In the genomic region with DNA sequence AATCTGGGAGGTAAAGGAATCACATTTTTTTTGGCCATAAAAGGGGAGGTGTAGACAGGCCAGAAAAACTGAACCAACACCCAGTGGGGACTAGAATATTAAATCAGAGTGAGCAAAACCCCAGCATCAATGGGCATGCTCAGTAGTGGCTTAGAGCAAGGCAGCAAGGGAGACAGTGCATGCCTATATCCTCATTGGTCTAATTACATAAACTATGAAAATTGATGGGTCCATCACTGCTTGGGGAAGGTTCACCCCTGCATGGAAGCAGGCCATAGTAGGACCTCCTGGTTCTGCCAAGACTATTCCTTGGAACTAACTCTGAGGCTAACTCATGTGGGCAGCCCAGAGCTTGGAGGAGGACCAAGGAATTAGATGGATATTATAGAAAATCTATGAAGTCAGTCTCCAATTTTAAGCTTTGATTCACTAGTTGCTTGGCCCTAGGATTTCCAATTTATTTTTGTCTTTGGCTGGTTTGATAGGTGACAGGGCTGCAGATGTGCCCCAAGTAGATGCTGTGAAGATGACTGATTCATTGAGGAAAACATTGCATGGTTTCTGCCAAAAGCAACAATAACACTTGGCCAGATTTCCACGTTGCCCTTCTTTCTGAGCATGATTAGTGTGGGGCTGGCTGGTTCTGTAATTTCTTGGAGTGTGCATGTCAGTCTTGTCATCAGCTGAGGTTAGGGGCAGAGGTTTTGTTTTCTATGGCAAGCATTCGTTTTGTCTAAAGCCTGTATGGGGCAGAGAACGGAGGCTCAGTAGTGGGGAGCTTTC, we compare ENCODE assay signal across 16 mouse cellular contexts.
"Had no signal": no experiment of that assay in that cellular context is flagged by ENCODE, and none has a peak within 500 bp of the region (broad histone marks: within the 10 kb centered on the region; RNA-seq: fewer than 3 reads in every experiment).

No protein-coding gene starts in this region.

- H3K36me3 ChIP-seq: kidney, embryonic 15.5 days; liver, embryonic 13.5 days; midbrain, embryonic 12.5 days; stomach, embryonic 15.5 days had no signal

- ATAC-seq: lung, postnatal 0 days; midbrain, embryonic 16.5 days had no signal

- H3K9me3 ChIP-seq: liver, embryonic 13.5 days; midbrain, embryonic 12.5 days; stomach, embryonic 15.5 days had no signal

- H3K4me2 ChIP-seq: kidney, embryonic 15.5 days; liver, embryonic 13.5 days; lung, embryonic 14.5 days; midbrain, embryonic 12.5 days; stomach, embryonic 15.5 days had no signal

- H3K9ac ChIP-seq: kidney, embryonic 15.5 days; liver, embryonic 13.5 days; lung, embryonic 14.5 days; midbrain, embryonic 12.5 days; stomach, embryonic 15.5 days had no signal

- H3K4me1 ChIP-seq: liver, embryonic 13.5 days; midbrain, embryonic 12.5 days; stomach, embryonic 15.5 days had no signal

- H3K4me3 ChIP-seq: kidney, embryonic 15.5 days; left cerebral cortex, adult 2 months; liver, embryonic 13.5 days; midbrain, embryonic 12.5 days; stomach, embryonic 15.5 days had no signal

- DNase-seq: kidney, postnatal 10 days; kidney, postnatal 36 days; layer of hippocampus, postnatal 36 days; liver, embryonic 13.5 days; right cerebral cortex, adult 18-20 months; right cerebral cortex, postnatal 14 days; right cerebral cortex, postnatal 4 days; thymus, postnatal 25 days had no signal

- H3K27me3 ChIP-seq: kidney, embryonic 15.5 days; liver, embryonic 13.5 days; midbrain, embryonic 12.5 days; stomach, embryonic 15.5 days had no signal

- H3K27ac ChIP-seq: kidney, embryonic 15.5 days; left cerebral cortex, adult 2 months; liver, embryonic 13.5 days; macrophage; midbrain, embryonic 12.5 days; stomach, embryonic 15.5 days had no signal
